In the genomic region with DNA sequence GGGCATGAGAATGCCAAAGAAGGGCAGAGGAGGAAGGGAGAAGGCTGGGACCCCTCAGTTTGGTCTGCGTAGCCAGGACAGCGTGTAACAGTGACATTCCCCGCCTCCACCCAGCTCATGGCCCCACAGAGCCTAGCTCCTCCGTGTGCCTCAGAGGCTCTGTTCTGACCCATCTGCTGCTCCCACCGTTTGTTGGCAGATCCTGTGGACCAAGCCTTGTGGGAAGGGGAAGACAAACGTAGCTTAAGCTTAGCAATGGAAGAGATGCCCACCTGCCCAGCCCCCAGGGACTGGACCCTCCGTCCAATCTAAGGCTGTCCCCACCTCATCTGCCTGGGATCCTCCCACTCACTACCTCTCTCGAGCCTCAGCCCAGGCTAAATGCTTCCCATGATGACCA, we compare ENCODE assay signal across 29 mouse cellular contexts. TPM values are rescaled to one million over a fixed set of nuclear protein-coding genes. Genes with fewer than 3 reads are reported as not detected.
DNase-seq lines count a peak whose midpoint lies in the region; ATAC-seq and TF ChIP-seq lines count a peak whose summit lies in the region.
"Had no signal": no experiment of that assay in that cellular context is flagged by ENCODE, and none has a peak within 500 bp of the region (broad histone marks: within the 10 kb centered on the region; RNA-seq: fewer than 3 reads in every experiment).

No protein-coding gene starts in this region.

- no peak overlapping the region for H3ac ChIP-seq in myocyte (ENCODE audit: control insufficient read depth, insufficient read length)

- H3K4me3 ChIP-seq in cerebellum, adult 2 months (replicated peaks; ENCODE audit: insufficient read depth, low read depth, low read length): no peak overlapping the region
- H3K4me3 ChIP-seq in kidney, embryonic 14.5 days (ENCODE audit: low read length): no peak overlapping the region
- no peak overlapping the region for H3K4me3 ChIP-seq in neural tube, embryonic 13.5 days
- no peak overlapping the region for H3K4me3 ChIP-seq in myocyte
- H3K4me3 ChIP-seq: heart, adult 2 months; heart, embryonic 12.5 days; hindbrain, embryonic 15.5 days; midbrain, embryonic 15.5 days; neural tube, embryonic 12.5 days had no signal

- no peak overlapping the region for H3K9ac ChIP-seq in kidney, embryonic 14.5 days (ENCODE audit: low read depth, low read length)
- 0 out of 2 replicates have a peak overlapping the region, but pooled peaks have one; percentile 8 for H3K9ac ChIP-seq in neural tube, embryonic 13.5 days
- H3K9ac ChIP-seq: heart, embryonic 12.5 days; hindbrain, embryonic 15.5 days; liver, embryonic 14.5 days; midbrain, embryonic 15.5 days; neural tube, embryonic 12.5 days had no signal

- no peak overlapping the region for H3K4me2 ChIP-seq in kidney, embryonic 14.5 days (replicated peaks; ENCODE audit: low read depth, low read length)
- no peak overlapping the region for H3K4me2 ChIP-seq in neural tube, embryonic 13.5 days
- peak overlapping the region; percentile 54 for H3K4me2 ChIP-seq in myocyte (ENCODE audit: low read depth)
- H3K4me2 ChIP-seq: heart, embryonic 12.5 days; hindbrain, embryonic 15.5 days; midbrain, embryonic 15.5 days; neural tube, embryonic 12.5 days had no signal

- TF ChIP-seq POLR2A in cerebellum, adult 2 months (IDR thresholded peaks at IDR 0.05; ENCODE audit: borderline replicate concordance, insufficient read depth, low read length): no peak
- no peak for TF ChIP-seq POLR2A in myocyte (IDR thresholded peaks at IDR 0.05; ENCODE audit: insufficient read length, low read depth)

- 16% methylated on average over 8 of the region's 8 CpGs for WGBS in cerebellum, adult 2 months
- WGBS in kidney, embryonic 14.5 days: 55% methylated on average over 8 of the region's 8 CpGs
- 80% methylated on average over 8 of the region's 8 CpGs for WGBS in neural tube, embryonic 13.5 days

- no peaks in the 10 kb centered on the region for H3K9me3 ChIP-seq in kidney, embryonic 14.5 days (ENCODE audit: control insufficient read depth, low read length)
- no peaks in the 10 kb centered on the region for H3K9me3 ChIP-seq in neural tube, embryonic 13.5 days
- H3K9me3 ChIP-seq: hindbrain, embryonic 15.5 days; midbrain, embryonic 15.5 days; neural tube, embryonic 12.5 days had no signal

- TF ChIP-seq CTCF in cerebellum, adult 2 months (IDR thresholded peaks at IDR 0.05; ENCODE audit: borderline replicate concordance, insufficient read depth, low read depth, low read length): no peak

- H3K4me1 ChIP-seq in cerebellum, adult 2 months (ENCODE audit: control insufficient read depth, insufficient read depth, low read length): peaks cover 88% of the 10 kb centered on the region
- peaks cover 57% of the 10 kb centered on the region for H3K4me1 ChIP-seq in kidney, embryonic 14.5 days (ENCODE audit: control insufficient read depth, insufficient read depth, low read length)
- H3K4me1 ChIP-seq in neural tube, embryonic 13.5 days (replicated peaks): peaks cover 84% of the 10 kb centered on the region

- no peaks in the 10 kb centered on the region for H3K36me3 ChIP-seq in kidney, embryonic 14.5 days (ENCODE audit: control insufficient read depth, insufficient read depth, low read length)
- peaks cover 32% of the 10 kb centered on the region for H3K36me3 ChIP-seq in neural tube, embryonic 13.5 days
- no peaks in the 10 kb centered on the region for H3K36me3 ChIP-seq in myocyte (ENCODE audit: control insufficient read depth, insufficient read depth)
- H3K36me3 ChIP-seq: hindbrain, embryonic 15.5 days; midbrain, embryonic 15.5 days had no signal

- peaks cover 5% of the 10 kb centered on the region for H3K79me2 ChIP-seq in myocyte (ENCODE audit: control insufficient read depth, insufficient read depth)

- ATAC-seq in kidney, embryonic 14.5 days (ENCODE audit: low FRiP score, low TSS enrichment): no peak
- ATAC-seq in neural tube, embryonic 13.5 days (ENCODE audit: low read depth): no peak
- ATAC-seq: CD4-positive, CD25-positive, alpha-beta regulatory T cell, adult 4 months; forebrain, embryonic 14.5 days; inflammation-experienced regulatory T-cells, adult 6 months; midbrain, embryonic 15.5 days had no signal

- H3K27me3 ChIP-seq in cerebellum, adult 2 months (ENCODE audit: control insufficient read depth, insufficient read depth, low read length): no peaks in the 10 kb centered on the region
- H3K27me3 ChIP-seq in kidney, embryonic 14.5 days (ENCODE audit: control insufficient read depth, insufficient read depth, low read length): no peaks in the 10 kb centered on the region
- no peaks in the 10 kb centered on the region for H3K27me3 ChIP-seq in neural tube, embryonic 13.5 days
- H3K27me3 ChIP-seq in myocyte (ENCODE audit: control insufficient read depth, insufficient read depth, insufficient read length): no peaks in the 10 kb centered on the region
- H3K27me3 ChIP-seq: heart, embryonic 12.5 days; hindbrain, embryonic 15.5 days; midbrain, embryonic 15.5 days; neural tube, embryonic 12.5 days had no signal

- peak; percentile 56 to 67 for DNase-seq in cerebellum, adult 2 months
- no peak for DNase-seq in cerebellum, adult 11 months
- no peak for DNase-seq in kidney, postnatal 4 days
- DNase-seq in neural tube, embryonic 10.5 days (ENCODE audit: extremely low spot score, low spot score): no peak
- no peak for DNase-seq in thymus, postnatal 0 days (ENCODE audit: low spot score)
- DNase-seq: adrenal gland, postnatal 14 days; heart, adult 2 months; heart, postnatal 4 days; kidney, adult 2 months; layer of hippocampus, postnatal 36 days; left cerebral cortex, postnatal 4 days; liver; lung, adult 2 months; lung, postnatal 10 days; right cerebral cortex, postnatal 4 days; thymus, adult 18-20 months; thymus, postnatal 36 days had no signal

- H3K27ac ChIP-seq in cerebellum, adult 2 months (ENCODE audit: insufficient read depth, low read length): no peak overlapping the region
- H3K27ac ChIP-seq in kidney, embryonic 14.5 days (ENCODE audit: low read depth, low read length): peak overlapping the region; percentile 59; the same call in 1 of the 2 replicates
- H3K27ac ChIP-seq in neural tube, embryonic 13.5 days (replicated peaks): no peak overlapping the region
- H3K27ac ChIP-seq: heart, adult 2 months; hindbrain, embryonic 15.5 days; liver, embryonic 14.5 days; midbrain, embryonic 15.5 days; neural tube, embryonic 12.5 days; stomach, postnatal 0 days had no signal

TF ChIP-seq in myocyte, 11 proteins besides CTCF, POLR2A, EP300 and RAD21:
- TF ChIP-seq POLR2AphosphoS2 (IDR thresholded peaks at IDR 0.05; ENCODE audit: insufficient read length, low read depth) (no peak), SRF (IDR thresholded peaks at IDR 0.05; ENCODE audit: control insufficient read depth, insufficient read length, low read depth) (no peak), REST (IDR thresholded peaks at IDR 0.05; ENCODE audit: insufficient read depth, insufficient read length) (no peak), TCF12 (IDR thresholded peaks at IDR 0.05; ENCODE audit: insufficient read depth, poor library complexity, severe bottlenecking) (no peak), MAX (IDR thresholded peaks at IDR 0.05; ENCODE audit: low read depth) (no peak)

RNA-seq across cellular contexts. Expression of a gene that starts 28.5 kb away (rescaled TPM):
- 52.7 and 55.5 TPM in 2 replicates for polyA plus RNA-seq in cerebellum, adult 2 months (2012; rRNA removed)
- polyA plus RNA-seq in kidney, embryonic 14.5 days (2014; fragmentation: Nextera tagmentation; extraction: Ambion mirVana): 11.8 and 18.2 TPM in 2 replicates
- polyA plus RNA-seq in neural tube, embryonic 13.5 days (2015; fragmentation: Nextera tagmentation; extraction: Ambion mirVana): 28.6 and 28.8 TPM in 2 replicates
- 34.7 TPM for polyA plus RNA-seq in myocyte (2012; fragmentation: generic; extraction: Trizol)
- polyA plus RNA-seq in thymus, postnatal 0 days (2015; fragmentation: Nextera tagmentation; extraction: Ambion mirVana): 12.5 and 16.3 TPM in 2 replicates

Comparison
In these comparisons a context has a peak if more than half of its experiments do, and no peak if none do; other contexts are left out.
1. DNase-seq: peak in cerebellum, adult 2 months (2 of 2); none in cerebellum, adult 11 months (single experiment), kidney, postnatal 4 days (0 of 2), neural tube, embryonic 10.5 days (single experiment) and thymus, postnatal 0 days (single experiment).